Mouse (Mus musculus) neural tube, embryonic 14.5 days (tissue): ENCODE results near the gene Rpl10l. TPM values are rescaled to one million over a fixed set of nuclear protein-coding genes. Genes with fewer than 3 reads are reported as not detected.

ENCODE experiments used
- ATAC-seq: fragments of 200-750 bp; cut with Nextera tagmentation; 2 replicates; pipeline ENCODE4 v1.8.0; 2017; ENCODE audit warnings: low read depth, mild to moderate bottlenecking, moderate TSS enrichment, moderate library complexity
- H3K27ac ChIP-seq: fragments of 300-500 bp; sonication (generic); 2 replicates; pipeline ENCODE4 v1.5.1; 2014; ENCODE audit warnings: low read depth, mild to moderate bottlenecking, control low read depth, low read length, moderate library complexity, mixed read lengths
- H3K27me3 ChIP-seq: fragments of 300-500 bp; sonication (generic); 2 replicates; pipeline ENCODE4 v1.6.1; 2014; ENCODE audit warnings: low read length; ENCODE audit not compliant: control insufficient read depth, insufficient read depth
- H3K36me3 ChIP-seq: fragments of 300-500 bp; sonication (generic); 2 replicates; pipeline ENCODE4 v1.6.1; 2014; ENCODE audit warnings: low read length, mixed read lengths; ENCODE audit not compliant: control insufficient read depth, insufficient read depth
- H3K4me1 ChIP-seq: fragments of 300-500 bp; sonication (generic); 2 replicates; pipeline ENCODE4 v1.6.1; 2014; ENCODE audit warnings: low read length; ENCODE audit not compliant: control insufficient read depth, insufficient read depth
- H3K4me2 ChIP-seq: fragments of 300-500 bp; sonication (generic); 2 replicates; pipeline ENCODE4 v1.6.1; 2014; ENCODE audit warnings: mild to moderate bottlenecking, low read depth, low read length, control low read depth
- H3K4me3 ChIP-seq: fragments of 300-500 bp; sonication (generic); 2 replicates; pipeline ENCODE4 v1.5.1; 2014; ENCODE audit warnings: low read depth, low read length, control low read depth, mixed read lengths
- H3K9ac ChIP-seq: fragments of 300-500 bp; sonication (generic); replicated peaks from 2 replicates; pipeline ENCODE4 v1.6.1; 2014; ENCODE audit warnings: low read depth, mild to moderate bottlenecking, control low read depth, low read length, mixed read lengths
- H3K9me3 ChIP-seq: fragments of 300-500 bp; sonication (generic); 2 replicates; pipeline ENCODE4 v1.6.1; 2016; ENCODE audit warnings: low read length; ENCODE audit not compliant: control insufficient read depth
- WGBS: fragments of 180-500 bp; shearing (Covaris S2); extraction: QIAGEN DNeasy Blood & Tissue Kit; methylation state at CpG from one replicate; pipeline ENCODE4 v1.1.7; 2014; 5-methylcytosine and 5-hydroxymethylcytosine counted together
- polyA plus RNA-seq: library from polyadenylated mRNA; unstranded; fragments of >200 nt; fragmentation: Nextera tagmentation; extraction: Ambion mirVana; gene quantifications from 2 replicates; pipeline ENCODE4 v1.2.1, GENCODE M21; 2014

The Rpl10l gene
- polyA plus RNA-seq = not detected in 2 replicates

- Histone ChIP-seq H3K9ac (no peak within 1 kb of the TSS), H3K27ac (no peak within 1 kb of the TSS), H3K9me3 (no peaks in the 10 kb centered on the region), H3K36me3 (no peaks in the 10 kb centered on the region), H3K4me3 (no peak within 1 kb of the TSS), H3K27me3 (no peaks in the 10 kb centered on the region), H3K4me2 (no peak within 1 kb of the TSS), H3K4me1 (no peaks in the 10 kb centered on the region)
- WGBS = 98% methylated on average over 44 of the region's 44 CpGs
- no peak for ATAC-seq
Measured at GRCm38 (mm10) chr12:66283991-66284622, at the start of gene Rpl10l. Rpl10l (minus strand) TSS chr12:66284401.

GRCm38 (mm10) chr12:66275890-66276289 is 8.3 kb downstream of the Rpl10l start:
- no peak for ATAC-seq
- no peaks in the 10 kb centered on the region for H3K9me3 ChIP-seq
- H3K27ac ChIP-seq = no peak overlapping the region
- H3K4me2 ChIP-seq = no peak overlapping the region
- 88% methylated on average over 3 of the region's 3 CpGs for WGBS
- H3K36me3 ChIP-seq = no peaks in the 10 kb centered on the region
- no peak overlapping the region for H3K4me3 ChIP-seq
- no peaks in the 10 kb centered on the region for H3K4me1 ChIP-seq
- H3K27me3 ChIP-seq = no peaks in the 10 kb centered on the region
- H3K9ac ChIP-seq = no peak overlapping the region

- peak; percentile 79 for ATAC-seq
- Histone ChIP-seq H3K9ac (no peak overlapping the region), H3K9me3 (no peaks in the 10 kb centered on the region), H3K4me1 (peaks cover 4% of the 10 kb centered on the region; the same call in 1 of the 2 replicates), H3K4me3 (no peak overlapping the region), H3K36me3 (no peaks in the 10 kb centered on the region), H3K27me3 (no peaks in the 10 kb centered on the region), H3K27ac (0 out of 2 replicates have a peak overlapping the region, but pooled peaks have one; percentile 22), H3K4me2 (no peak overlapping the region)
- 39% methylated on average over 6 of the region's 6 CpGs for WGBS
Measured at GRCm38 (mm10) chr12:66245461-66246099, 38.6 kb downstream of the Rpl10l start.

- Histone ChIP-seq H3K4me2 (no peak overlapping the region), H3K4me3 (no peak overlapping the region), H3K9me3 (no peaks in the 10 kb centered on the region), H3K4me1 (no peaks in the 10 kb centered on the region), H3K9ac (no peak overlapping the region), H3K27me3 (no peaks in the 10 kb centered on the region), H3K36me3 (no peaks in the 10 kb centered on the region), H3K27ac (no peak overlapping the region)
- no peak for ATAC-seq
- WGBS = 86% methylated on average over 3 of the region's 3 CpGs
Measured at GRCm38 (mm10) chr12:66234158-66234557, 50.0 kb downstream of the Rpl10l start.
